Mouse (Mus musculus): ENCODE measurements around the gene Irs2.
A peak's percentile ranks its signal among the peaks of the same experiment; 100 is the strongest.

The Irs2 gene

GRCm38 (mm10) chr8:11008379-11008775, at the start of gene Irs2:
Irs2 (minus strand) TSS chr8:11008458.
- no peak for DNase-seq (ENCODE audit: low spot score in 2 of 2)

- DNase-seq (ENCODE audit: low spot score in 2 of 2) = no peak
Observed at GRCm38 (mm10) chr8:11056665-11057064, 48.4 kb upstream of the Irs2 start.

GRCm38 (mm10) chr8:11056175-11056563, 47.9 kb upstream of the Irs2 start:
- DNase-seq (ENCODE audit: low spot score in 2 of 2) = no peak

- no peak for DNase-seq (ENCODE audit: low spot score in 2 of 2)
Observed at GRCm38 (mm10) chr8:11055557-11056174, 47.4 kb upstream of the Irs2 start.

- no peak for DNase-seq (ENCODE audit: low spot score in 2 of 2)
Observed at GRCm38 (mm10) chr8:11049835-11050234, 41.6 kb upstream of the Irs2 start.

- no peak for DNase-seq (ENCODE audit: low spot score in 2 of 2)
Observed at GRCm38 (mm10) chr8:11047812-11048211, 39.6 kb upstream of the Irs2 start.

GRCm38 (mm10) chr8:11044660-11045059, 36.4 kb upstream of the Irs2 start:
- DNase-seq (ENCODE audit: low spot score in 2 of 2) = no peak

GRCm38 (mm10) chr8:11043591-11043990, 35.3 kb upstream of the Irs2 start:
- DNase-seq (ENCODE audit: low spot score in 2 of 2) = no peak

- DNase-seq (ENCODE audit: low spot score in 2 of 2) = no peak
Observed at GRCm38 (mm10) chr8:11042872-11043587, 34.8 kb upstream of the Irs2 start.

- no peak for DNase-seq (ENCODE audit: low spot score in 2 of 2)
Observed at GRCm38 (mm10) chr8:11040088-11040487, 31.8 kb upstream of the Irs2 start.

- DNase-seq (ENCODE audit: low spot score in 2 of 2) = no peak
Observed at GRCm38 (mm10) chr8:11038788-11039187, 30.5 kb upstream of the Irs2 start.

- DNase-seq (ENCODE audit: low spot score in 2 of 2) = no peak
Observed at GRCm38 (mm10) chr8:11038367-11038766, 30.1 kb upstream of the Irs2 start.

- no peak for DNase-seq (ENCODE audit: low spot score in 2 of 2)
Observed at GRCm38 (mm10) chr8:11036790-11037189, 28.5 kb upstream of the Irs2 start.

GRCm38 (mm10) chr8:11035628-11036416, 27.6 kb upstream of the Irs2 start:
- DNase-seq (ENCODE audit: low spot score in 2 of 2) = no peak

GRCm38 (mm10) chr8:11024871-11025270, 16.6 kb upstream of the Irs2 start:
- DNase-seq (ENCODE audit: low spot score in 2 of 2) = no peak

GRCm38 (mm10) chr8:11020949-11021572, 12.8 kb upstream of the Irs2 start:
- no peak for DNase-seq (ENCODE audit: low spot score in 2 of 2)

GRCm38 (mm10) chr8:11015622-11016021, 7.4 kb upstream of the Irs2 start:
- DNase-seq (ENCODE audit: low spot score in 2 of 2) = no peak

- DNase-seq (ENCODE audit: low spot score in 2 of 2) = peak in 1 of 2 experiments; percentile 54
Observed at GRCm38 (mm10) chr8:11013258-11013657, 5.0 kb upstream of the Irs2 start.

GRCm38 (mm10) chr8:11011787-11012485, 3.7 kb upstream of the Irs2 start:
- no peak for DNase-seq (ENCODE audit: low spot score in 2 of 2)

GRCm38 (mm10) chr8:11010913-11011605, 2.8 kb upstream of the Irs2 start:
- peak in 1 of 2 experiments; percentile 9 for DNase-seq (ENCODE audit: low spot score in 2 of 2)

GRCm38 (mm10) chr8:11010398-11010797, 2.1 kb upstream of the Irs2 start:
- DNase-seq (ENCODE audit: low spot score in 2 of 2) = no peak
